Mouse (Mus musculus): ENCODE measurements around the gene Gm49388. TPM values are rescaled to one million over a fixed set of nuclear protein-coding genes. Genes with fewer than 3 reads are reported as not detected.

Gm49388 gene
- polyA plus RNA-seq, 1 experiment: not detected

DNA sequence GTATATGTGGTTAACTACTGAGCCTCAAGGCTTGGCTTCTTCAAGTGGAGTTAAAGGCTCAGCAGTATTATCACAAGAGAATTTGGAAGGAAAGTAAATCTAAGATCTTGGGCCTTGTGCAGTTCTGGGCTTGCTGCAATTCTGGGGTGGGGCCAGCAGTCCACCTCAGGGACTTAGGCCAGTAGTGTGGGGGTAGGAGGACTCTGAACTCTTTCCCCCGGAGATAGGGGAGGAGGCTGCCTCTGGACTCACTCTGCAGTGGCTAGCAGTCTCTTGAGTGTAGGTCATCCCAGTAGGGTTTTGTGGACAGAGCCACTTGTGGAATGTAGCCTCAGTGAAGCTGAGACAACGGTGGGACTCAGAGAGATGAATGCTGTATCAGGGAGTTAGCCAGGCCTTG lies 19.7 kb upstream of the Gm49388 start:
- H3K36me3 ChIP-seq (ENCODE audit: control insufficient read depth): peaks cover 19% of the 10 kb centered on the region
- TF ChIP-seq TAL1 (IDR thresholded peaks at IDR 0.05; ENCODE audit: low read length) (no peak), GATA1 (IDR thresholded peaks at IDR 0.05; ENCODE audit: low read length) (no peak)
- H3K9me3 ChIP-seq (ENCODE audit: control insufficient read depth, low read length): no peaks in the 10 kb centered on the region
- H3K4me3 ChIP-seq (replicated peaks): no peak overlapping the region
- peaks cover 2% of the 10 kb centered on the region; the same call in 1 of the 2 replicates for H3K27me3 ChIP-seq (ENCODE audit: control insufficient read depth)
- peaks cover 64% of the 10 kb centered on the region for H3K4me1 ChIP-seq (ENCODE audit: control insufficient read depth)

DNA sequence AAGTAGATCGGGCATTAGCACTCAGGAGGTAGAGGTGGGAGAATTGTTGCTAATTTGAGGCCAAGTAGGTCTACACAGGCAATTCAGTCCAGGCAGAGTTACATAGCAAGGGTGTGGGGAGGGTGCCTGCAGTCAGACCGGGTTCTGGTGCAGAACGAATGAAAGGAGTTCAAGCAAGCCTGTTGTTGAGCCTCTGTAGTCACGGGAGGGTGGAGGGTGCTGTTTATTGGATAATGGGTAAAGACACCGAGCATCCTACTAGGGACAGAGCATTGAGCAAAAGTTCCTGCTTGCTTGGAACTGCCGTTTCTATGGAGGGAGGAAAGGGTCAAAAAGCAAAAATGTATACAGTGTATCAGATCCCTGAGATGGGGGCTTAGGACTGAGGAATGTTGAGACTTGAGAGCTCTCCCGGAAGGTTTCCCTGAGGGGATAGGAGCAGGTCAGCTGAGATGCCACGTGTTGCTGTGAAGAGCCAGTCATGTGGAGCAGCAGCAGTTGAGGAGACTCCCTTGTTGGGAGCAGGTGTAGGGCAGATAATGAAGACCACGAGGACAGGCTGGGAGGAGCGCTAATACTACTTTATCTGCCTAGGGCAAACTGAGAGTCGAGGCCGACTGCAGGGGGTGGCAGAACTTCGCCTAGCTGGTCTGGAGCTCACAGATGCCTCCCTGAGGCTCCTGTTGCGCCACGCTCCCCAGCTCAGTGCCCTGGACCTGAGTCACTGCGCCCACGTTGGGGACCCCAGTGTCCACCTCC lies 18.4 kb upstream of the Gm49388 start:
- TF ChIP-seq GATA1 (IDR thresholded peaks at IDR 0.05; ENCODE audit: low read length): peak; percentile 87
- peak; percentile 83 for TF ChIP-seq TAL1 (IDR thresholded peaks at IDR 0.05; ENCODE audit: low read length)
- H3K36me3 ChIP-seq (ENCODE audit: control insufficient read depth): peaks cover 15% of the 10 kb centered on the region
- peak overlapping the region; percentile 74 for H3K4me3 ChIP-seq (replicated peaks)
- no peaks in the 10 kb centered on the region for H3K9me3 ChIP-seq (ENCODE audit: control insufficient read depth, low read length)
- peaks cover 2% of the 10 kb centered on the region; the same call in 1 of the 2 replicates for H3K27me3 ChIP-seq (ENCODE audit: control insufficient read depth)
- peaks cover 70% of the 10 kb centered on the region for H3K4me1 ChIP-seq (ENCODE audit: control insufficient read depth)

- peaks cover 75% of the 10 kb centered on the region for H3K4me1 ChIP-seq (ENCODE audit: control insufficient read depth)
- peaks cover 2% of the 10 kb centered on the region; the same call in 1 of the 2 replicates for H3K27me3 ChIP-seq (ENCODE audit: control insufficient read depth)
- no peaks in the 10 kb centered on the region for H3K9me3 ChIP-seq (ENCODE audit: control insufficient read depth, low read length)
- peaks cover 11% of the 10 kb centered on the region for H3K36me3 ChIP-seq (ENCODE audit: control insufficient read depth)
- TF ChIP-seq GATA1 (IDR thresholded peaks at IDR 0.05; ENCODE audit: low read length) (no peak), TAL1 (IDR thresholded peaks at IDR 0.05; ENCODE audit: low read length) (no peak)
- peak overlapping the region; percentile 74 for H3K4me3 ChIP-seq (replicated peaks)
These were observed 17.6 kb upstream of the Gm49388 start for GRCm38 (mm10) chr7:127767671-127768345.

DNA sequence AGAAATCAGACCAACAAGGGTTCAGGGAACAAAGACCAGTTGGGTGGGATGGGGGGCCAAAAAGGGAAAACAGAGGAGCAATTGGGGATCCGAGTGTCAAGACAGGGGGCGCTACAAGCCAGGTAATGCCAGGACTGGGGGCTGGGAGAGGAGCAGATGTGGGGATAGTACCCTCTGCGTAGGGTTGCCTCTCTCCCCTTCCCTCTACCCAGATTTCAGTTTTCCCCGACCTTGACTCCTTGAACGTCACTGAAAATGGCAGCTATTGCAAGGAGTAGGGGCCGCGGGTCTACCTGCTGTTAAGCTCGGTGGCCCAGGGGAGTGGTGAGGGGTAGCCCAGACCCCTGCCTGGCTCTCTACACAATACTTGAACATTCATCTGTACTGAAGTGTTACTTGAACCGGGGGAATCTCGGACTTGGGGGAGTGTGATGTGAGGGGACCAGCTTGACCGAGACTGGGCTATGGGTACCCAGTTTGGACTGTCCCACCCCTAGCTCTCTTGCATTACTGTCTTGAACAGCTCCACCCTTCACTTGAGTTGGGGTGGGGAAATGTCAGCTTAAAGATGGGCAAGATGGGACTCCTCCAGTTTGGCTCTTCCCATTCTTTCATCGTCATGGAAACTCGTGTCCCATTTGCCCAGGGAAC lies 16.9 kb upstream of the Gm49388 start:
- Histone ChIP-seq H3K27me3 (ENCODE audit: control insufficient read depth) (peaks cover 2% of the 10 kb centered on the region; the same call in 1 of the 2 replicates), H3K9me3 (ENCODE audit: control insufficient read depth, low read length) (no peaks in the 10 kb centered on the region), H3K4me1 (ENCODE audit: control insufficient read depth) (peaks cover 77% of the 10 kb centered on the region), H3K36me3 (ENCODE audit: control insufficient read depth) (peaks cover 9% of the 10 kb centered on the region), H3K4me3 (replicated peaks) (peak overlapping the region; percentile 74)
- TF ChIP-seq TAL1 (IDR thresholded peaks at IDR 0.05; ENCODE audit: low read length) (no peak), GATA1 (IDR thresholded peaks at IDR 0.05; ENCODE audit: low read length) (no peak)

- TF ChIP-seq TAL1 (IDR thresholded peaks at IDR 0.05; ENCODE audit: low read length): no peak
- no peak for TF ChIP-seq GATA1 (IDR thresholded peaks at IDR 0.05; ENCODE audit: low read length)
- Histone ChIP-seq H3K9me3 (ENCODE audit: control insufficient read depth, low read length) (no peaks in the 10 kb centered on the region), H3K4me3 (replicated peaks) (peak overlapping the region; percentile 74), H3K27me3 (ENCODE audit: control insufficient read depth) (peaks cover 2% of the 10 kb centered on the region; the same call in 1 of the 2 replicates), H3K36me3 (ENCODE audit: control insufficient read depth) (peaks cover 7% of the 10 kb centered on the region), H3K4me1 (ENCODE audit: control insufficient read depth) (peaks cover 83% of the 10 kb centered on the region)
These were observed 16.3 kb upstream of the Gm49388 start for GRCm38 (mm10) chr7:127768997-127769593.

DNA sequence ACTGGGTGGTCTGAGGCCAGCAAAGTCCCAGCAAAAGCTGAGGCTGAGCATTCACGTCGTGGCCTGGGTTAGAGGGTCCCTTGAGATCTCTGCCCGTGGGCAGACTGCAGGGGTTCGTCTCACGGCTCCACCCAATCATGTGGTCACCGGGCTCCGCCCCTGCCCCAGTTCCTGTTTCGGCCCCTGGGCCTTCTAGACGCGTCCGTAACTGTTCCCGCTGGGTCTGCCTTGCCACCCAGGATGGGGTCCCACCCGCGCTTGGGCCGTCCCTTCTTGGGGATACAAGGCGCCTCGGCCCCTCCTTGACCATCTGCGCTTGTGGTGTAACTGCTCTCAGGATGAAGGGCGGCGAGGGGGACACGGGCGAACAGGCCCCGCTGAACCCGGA lies 15.8 kb upstream of the Gm49388 start, which contains the start of gene Orai3:
TSS of gene Orai3 (plus strand) at position 165 of the 388 bp plus-strand sequence.
- peak within 1 kb of the TSS; percentile 74 for H3K4me3 ChIP-seq (replicated peaks)
- H3K36me3 ChIP-seq (ENCODE audit: control insufficient read depth): peaks cover 7% of the 10 kb centered on the region
- TF ChIP-seq GATA1 (IDR thresholded peaks at IDR 0.05; ENCODE audit: low read length) (no peak), TAL1 (IDR thresholded peaks at IDR 0.05; ENCODE audit: low read length) (no peak)
- H3K4me1 ChIP-seq (ENCODE audit: control insufficient read depth): peaks cover 87% of the 10 kb centered on the region
- H3K9me3 ChIP-seq (ENCODE audit: control insufficient read depth, low read length): no peaks in the 10 kb centered on the region
- H3K27me3 ChIP-seq (ENCODE audit: control insufficient read depth): peaks cover 2% of the 10 kb centered on the region; the same call in 1 of the 2 replicates

DNA sequence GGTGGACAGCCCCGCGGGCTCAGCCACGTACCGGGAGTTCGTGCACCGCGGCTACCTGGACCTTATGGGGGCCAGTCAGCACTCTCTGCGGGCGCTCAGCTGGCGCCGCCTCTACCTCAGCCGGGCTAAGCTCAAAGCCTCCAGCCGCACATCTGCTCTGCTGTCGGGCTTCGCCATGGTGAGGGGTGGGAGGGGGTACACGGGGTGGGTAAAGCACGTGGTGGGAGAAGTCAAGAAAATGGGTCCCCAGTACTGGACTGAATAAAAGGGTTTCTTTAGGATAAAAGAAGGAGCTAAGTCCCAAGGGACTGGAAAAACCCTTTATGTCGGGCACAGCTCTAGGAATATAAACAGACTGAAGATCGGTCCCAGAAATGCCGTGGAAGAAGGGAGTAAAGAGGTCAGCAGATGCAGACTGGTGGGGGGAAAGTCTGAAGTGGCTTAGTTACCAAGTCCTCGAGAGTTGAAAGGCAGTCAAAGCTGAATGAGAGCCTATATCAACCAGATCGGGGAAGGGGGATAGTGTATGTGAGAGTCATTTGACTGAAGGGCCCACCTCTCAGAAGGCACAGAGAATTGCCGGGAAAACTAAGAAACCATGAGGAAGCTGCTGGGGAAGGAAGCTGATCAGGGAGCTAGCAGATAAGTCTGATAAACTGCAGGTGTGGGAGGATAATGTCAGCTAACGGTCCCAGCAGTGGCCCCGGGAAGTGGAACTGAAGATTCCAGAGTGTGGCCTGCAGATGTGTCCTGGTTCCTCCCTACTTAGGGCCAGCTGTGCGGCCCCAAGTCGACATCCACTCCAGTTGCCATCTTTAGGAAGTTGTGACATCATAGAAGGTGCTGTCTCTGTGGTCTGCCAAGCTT lies 15.1 kb upstream of the Gm49388 start:
- TF ChIP-seq TAL1 (IDR thresholded peaks at IDR 0.05; ENCODE audit: low read length): no peak
- no peak for TF ChIP-seq GATA1 (IDR thresholded peaks at IDR 0.05; ENCODE audit: low read length)
- peaks cover 87% of the 10 kb centered on the region for H3K4me1 ChIP-seq (ENCODE audit: control insufficient read depth)

GRCm38 (mm10) chr7:127771262-127771661 lies 14.1 kb upstream of the Gm49388 start:
- no peak overlapping the region for H3K4me3 ChIP-seq (replicated peaks)
- H3K36me3 ChIP-seq (ENCODE audit: control insufficient read depth): peaks cover 7% of the 10 kb centered on the region
- peaks cover 86% of the 10 kb centered on the region for H3K4me1 ChIP-seq (ENCODE audit: control insufficient read depth)
- no peak for TF ChIP-seq GATA1 (IDR thresholded peaks at IDR 0.05; ENCODE audit: low read length)
- TF ChIP-seq TAL1 (IDR thresholded peaks at IDR 0.05; ENCODE audit: low read length): no peak
- no peaks in the 10 kb centered on the region for H3K9me3 ChIP-seq (ENCODE audit: control insufficient read depth, low read length)
- H3K27me3 ChIP-seq (ENCODE audit: control insufficient read depth): peaks cover 2% of the 10 kb centered on the region; the same call in 1 of the 2 replicates

More for the DNA sequence above, 15.1 kb upstream of the Gm49388 start:
- peak overlapping the region; percentile 74 for H3K4me3 ChIP-seq (replicated peaks)
- H3K36me3 ChIP-seq (ENCODE audit: control insufficient read depth): peaks cover 10% of the 10 kb centered on the region
- H3K9me3 ChIP-seq (ENCODE audit: control insufficient read depth, low read length): no peaks in the 10 kb centered on the region
- peaks cover 2% of the 10 kb centered on the region; the same call in 1 of the 2 replicates for H3K27me3 ChIP-seq (ENCODE audit: control insufficient read depth)

Data from erythroblast, embryonic 14.5 days (primary cell).